Mouse (Mus musculus) liver, embryonic 15.5 days (tissue): ENCODE data around the gene Mitd1. TPM values are rescaled to one million over a fixed set of nuclear protein-coding genes. Genes with fewer than 3 reads are reported as not detected.

ENCODE experiments used
- ATAC-seq: fragments of 200-750 bp; cut with Nextera tagmentation; 2 replicates; pipeline ENCODE4 v1.8.0; 2017; ENCODE audit warnings: moderate number of reproducible peaks, mild to moderate bottlenecking, moderate library complexity; ENCODE audit not compliant: insufficient read depth
- H3K27ac ChIP-seq: fragments of 300-500 bp; sonication (generic); replicated peaks from 2 replicates; pipeline ENCODE4 v1.5.1; 2015; ENCODE audit warnings: mild to moderate bottlenecking, inconsistent platforms
- H3K27me3 ChIP-seq: fragments of 300-500 bp; sonication (generic); 2 replicates; pipeline ENCODE4 v1.6.1; 2015; ENCODE audit warnings: mild to moderate bottlenecking, inconsistent platforms
- H3K36me3 ChIP-seq: fragments of 300-500 bp; sonication (generic); replicated peaks from 2 replicates; pipeline ENCODE4 v1.6.1; 2015; ENCODE audit warnings: moderate library complexity, mild to moderate bottlenecking, inconsistent platforms
- H3K4me1 ChIP-seq: fragments of 300-500 bp; sonication (generic); replicated peaks from 2 replicates; pipeline ENCODE4 v1.6.1; 2015; ENCODE audit warnings: inconsistent platforms
- H3K4me2 ChIP-seq: fragments of 300-500 bp; sonication (generic); 2 replicates; pipeline ENCODE4 v1.6.1; 2015; ENCODE audit warnings: moderate library complexity, mild to moderate bottlenecking, inconsistent platforms
- H3K4me3 ChIP-seq: fragments of 300-500 bp; sonication (generic); replicated peaks from 2 replicates; pipeline ENCODE4 v1.5.1; 2015; ENCODE audit warnings: mild to moderate bottlenecking, inconsistent platforms
- H3K9ac ChIP-seq: fragments of 300-500 bp; sonication (generic); 2 replicates; pipeline ENCODE4 v1.6.1; 2015; ENCODE audit warnings: moderate library complexity, mild to moderate bottlenecking, inconsistent platforms
- H3K9me3 ChIP-seq: fragments of 300-500 bp; sonication (generic); replicated peaks from 2 replicates; pipeline ENCODE4 v1.6.1; 2016; ENCODE audit warnings: inconsistent platforms
- WGBS: fragments of 180-500 bp; shearing (Covaris S2); methylation state at CpG from one replicate; pipeline ENCODE4 v1.1.7; 2015; ENCODE audit warnings: mixed read lengths; ENCODE audit not compliant: insufficient replicate concordance; 5-methylcytosine and 5-hydroxymethylcytosine counted together
- polyA plus RNA-seq: library from polyadenylated mRNA; unstranded; fragments of >200 nt; fragmentation: Nextera tagmentation; extraction: Ambion mirVana; gene quantifications from 2 replicates; pipeline ENCODE4 v1.2.1, GENCODE M21; 2015

Mitd1 gene
- polyA plus RNA-seq, 1 experiment from 2014 or later = 12.6 TPM

DNA sequence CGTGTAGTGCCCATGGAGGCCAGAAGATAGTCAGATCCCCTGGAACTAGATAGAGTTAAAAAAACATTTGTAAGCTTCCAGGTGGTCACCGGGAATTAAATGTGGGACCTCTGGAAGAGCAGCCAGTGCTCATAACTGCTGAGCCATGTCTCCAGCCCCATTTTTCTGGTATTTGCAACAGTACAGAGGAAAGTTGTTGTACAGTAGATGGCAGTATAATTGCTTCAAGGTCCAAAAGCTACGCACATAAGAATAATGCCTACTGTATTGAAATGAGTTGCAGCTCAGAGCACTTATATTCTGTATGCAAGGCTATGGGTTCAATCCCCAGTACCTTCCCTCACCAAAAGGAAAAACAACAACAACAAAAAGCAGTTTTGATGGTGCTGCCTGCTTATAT lies 1.2 kb upstream of the Mitd1 start:
- Histone ChIP-seq H3K4me1 (peaks cover 52% of the 10 kb centered on the region), H3K27me3 (no peaks in the 10 kb centered on the region), H3K27ac (no peak overlapping the region), H3K9me3 (no peaks in the 10 kb centered on the region), H3K36me3 (peaks cover 28% of the 10 kb centered on the region), H3K9ac (peak overlapping the region; percentile 72; the same call in 1 of the 2 replicates), H3K4me2 (peak overlapping the region; percentile 82), H3K4me3 (peak overlapping the region; percentile 85)
- 43% methylated on average over 3 of the region's 3 CpGs for WGBS
- no peak for ATAC-seq

DNA sequence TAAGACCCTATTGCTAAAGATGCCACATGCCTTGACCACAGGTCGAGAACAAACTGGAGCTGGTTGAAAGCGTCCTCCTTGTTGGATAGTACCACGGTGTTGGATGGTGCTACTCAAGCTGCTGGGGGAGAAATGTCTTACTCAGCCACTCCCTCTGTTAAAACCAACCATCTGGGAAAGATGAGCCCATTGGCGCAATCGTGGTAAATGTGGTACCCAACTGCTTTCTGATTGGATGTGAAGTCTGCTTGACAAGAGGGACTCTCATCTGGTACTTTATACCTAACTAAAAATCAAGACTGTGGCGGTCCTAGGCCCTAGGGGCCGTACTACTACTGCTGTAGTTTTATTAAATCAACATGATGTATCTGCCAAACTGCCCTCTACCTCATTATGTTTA lies 1.0 kb downstream of the Mitd1 start:
- peaks cover 60% of the 10 kb centered on the region for H3K4me1 ChIP-seq

DNA sequence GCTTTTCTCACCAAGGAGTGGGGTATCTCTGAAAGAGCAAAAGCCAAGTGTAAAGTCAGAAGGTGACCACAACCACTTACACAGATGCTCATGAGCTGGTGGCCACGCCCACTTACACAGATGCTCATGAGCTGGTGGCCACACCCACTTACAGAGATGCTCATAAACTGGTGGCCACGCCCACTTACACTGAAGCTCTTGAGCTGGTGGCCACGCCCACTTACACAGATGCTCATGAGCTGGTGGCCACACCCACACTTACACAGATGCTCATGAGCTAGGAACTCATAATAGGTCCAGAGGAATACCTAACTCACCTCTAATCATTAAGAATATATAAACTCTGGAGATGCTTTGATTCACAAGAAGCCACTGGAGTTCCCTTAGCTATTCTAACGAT lies 5.8 kb downstream of the Mitd1 start:
- ATAC-seq = peak; percentile 30; the same call in 1 of the 2 replicates
- H3K4me1 ChIP-seq = peaks cover 47% of the 10 kb centered on the region
- WGBS = 53% methylated on average over 4 of the region's 4 CpGs

More for the DNA sequence above, 1.0 kb downstream of the Mitd1 start:
- H3K36me3 ChIP-seq = peaks cover 19% of the 10 kb centered on the region
- no peaks in the 10 kb centered on the region for H3K9me3 ChIP-seq
- H3K27me3 ChIP-seq = no peaks in the 10 kb centered on the region
- H3K4me3 ChIP-seq = peak overlapping the region; percentile 85
- ATAC-seq = no peak
- H3K4me2 ChIP-seq = peak overlapping the region; percentile 82
- peak overlapping the region; percentile 72 for H3K9ac ChIP-seq
- H3K27ac ChIP-seq = peak overlapping the region; percentile 87
- WGBS = 65% methylated on average over 7 of the region's 7 CpGs

DNA sequence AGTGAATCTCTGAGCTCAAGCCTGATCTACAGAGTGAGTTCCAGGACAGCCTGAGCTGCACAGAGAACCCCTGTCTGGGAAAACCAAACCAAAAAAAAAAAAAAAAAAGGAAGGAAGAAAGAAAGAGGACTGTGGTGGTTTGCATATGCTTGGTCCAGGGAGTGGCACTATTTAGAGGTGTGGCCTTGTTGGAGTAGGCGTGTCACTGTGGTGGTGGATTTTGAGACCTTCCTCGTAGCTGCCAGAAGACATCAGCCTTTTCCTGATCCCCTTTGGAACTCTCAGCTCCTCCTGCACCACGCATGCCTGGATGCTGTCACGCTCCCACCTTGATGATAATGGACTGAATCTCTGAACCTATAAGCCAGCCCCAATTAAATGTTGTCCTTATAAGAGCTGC lies 6.8 kb downstream of the Mitd1 start:
- H3K4me3 ChIP-seq = no peak overlapping the region
- H3K36me3 ChIP-seq = peaks cover 69% of the 10 kb centered on the region
- ATAC-seq = no peak
- H3K27ac ChIP-seq = no peak overlapping the region
- no peak overlapping the region for H3K9ac ChIP-seq
- H3K4me2 ChIP-seq = no peak overlapping the region
- 74% methylated on average over 4 of the region's 4 CpGs for WGBS
- H3K4me1 ChIP-seq = peaks cover 37% of the 10 kb centered on the region
- H3K9me3 ChIP-seq = no peaks in the 10 kb centered on the region
- no peaks in the 10 kb centered on the region for H3K27me3 ChIP-seq

More for the DNA sequence above, 5.8 kb downstream of the Mitd1 start:
- H3K4me3 ChIP-seq = no peak overlapping the region
- H3K27me3 ChIP-seq = no peaks in the 10 kb centered on the region
- peaks cover 59% of the 10 kb centered on the region for H3K36me3 ChIP-seq
- no peak overlapping the region for H3K4me2 ChIP-seq
- no peak overlapping the region for H3K9ac ChIP-seq
- no peaks in the 10 kb centered on the region for H3K9me3 ChIP-seq
- no peak overlapping the region for H3K27ac ChIP-seq

DNA sequence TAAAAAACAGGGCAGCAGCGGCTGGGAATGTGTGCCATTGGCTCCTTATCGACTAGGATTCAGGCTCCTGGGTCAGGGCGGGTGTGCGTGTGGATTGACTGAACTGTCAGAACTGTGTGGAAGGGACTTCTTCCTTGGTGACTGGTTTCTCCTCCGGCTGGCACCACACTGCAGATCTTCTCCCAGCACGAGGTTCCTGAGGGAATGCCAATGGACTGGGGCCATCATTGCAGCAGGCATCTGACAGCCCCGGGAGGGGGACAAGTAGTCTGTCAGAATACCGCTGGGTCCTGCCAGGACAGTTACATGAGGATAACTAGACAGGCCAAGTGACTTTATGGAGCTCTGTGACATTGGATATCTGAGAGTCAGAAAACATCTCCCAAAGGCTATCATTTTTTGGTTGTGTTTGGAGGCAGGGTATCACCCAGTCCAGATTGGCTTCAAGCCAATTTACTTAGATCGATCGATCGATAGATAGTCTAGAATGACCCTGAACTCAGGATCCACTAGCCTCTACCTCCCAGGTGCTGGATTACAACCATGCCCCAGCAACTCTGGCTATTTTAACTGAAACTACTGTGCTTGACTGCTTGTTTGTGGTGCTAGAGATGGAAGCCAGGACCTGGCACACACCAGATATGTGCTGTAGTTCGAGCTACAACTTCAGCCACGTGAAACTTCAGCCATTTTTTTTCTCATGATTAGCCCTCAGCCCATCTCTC lies 12.3 kb downstream of the Mitd1 start:
- WGBS = 84% methylated on average over 13 of the region's 13 CpGs
- Histone ChIP-seq H3K27me3 (no peaks in the 10 kb centered on the region), H3K4me3 (no peak overlapping the region), H3K4me1 (peaks cover 6% of the 10 kb centered on the region), H3K36me3 (peaks cover 80% of the 10 kb centered on the region), H3K9me3 (no peaks in the 10 kb centered on the region), H3K27ac (no peak overlapping the region), H3K9ac (no peak overlapping the region), H3K4me2 (no peak overlapping the region)
- no peak for ATAC-seq

DNA sequence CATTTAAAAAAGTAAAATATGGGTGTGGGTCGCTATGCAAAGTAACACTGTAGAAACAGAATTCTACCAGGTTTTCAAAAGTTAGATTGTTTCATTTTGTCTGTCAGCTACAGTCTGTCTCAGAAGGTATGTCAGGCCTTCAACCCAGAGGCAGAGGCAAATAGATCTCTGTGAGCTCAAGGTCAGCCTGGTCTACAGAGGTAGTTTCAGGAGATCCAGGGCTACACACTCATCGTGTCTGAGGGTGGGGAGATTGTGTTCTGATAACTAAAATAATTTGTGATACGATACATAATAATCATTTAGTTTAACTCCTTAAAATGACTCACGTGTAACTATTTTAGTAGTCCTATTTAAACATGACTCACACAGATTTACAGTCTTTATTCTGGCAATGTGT lies 17.1 kb downstream of the Mitd1 start:
- 59% methylated on average over 4 of the region's 4 CpGs for WGBS
- Histone ChIP-seq H3K27ac (no peak overlapping the region), H3K9me3 (no peaks in the 10 kb centered on the region), H3K36me3 (peaks cover 35% of the 10 kb centered on the region), H3K27me3 (no peaks in the 10 kb centered on the region), H3K4me1 (peaks cover 38% of the 10 kb centered on the region), H3K9ac (peak overlapping the region; percentile 55; the same call in 1 of the 2 replicates), H3K4me2 (peak overlapping the region; percentile 89), H3K4me3 (peak overlapping the region; percentile 70; the same call in 1 of the 2 replicates)
- no peak for ATAC-seq

DNA sequence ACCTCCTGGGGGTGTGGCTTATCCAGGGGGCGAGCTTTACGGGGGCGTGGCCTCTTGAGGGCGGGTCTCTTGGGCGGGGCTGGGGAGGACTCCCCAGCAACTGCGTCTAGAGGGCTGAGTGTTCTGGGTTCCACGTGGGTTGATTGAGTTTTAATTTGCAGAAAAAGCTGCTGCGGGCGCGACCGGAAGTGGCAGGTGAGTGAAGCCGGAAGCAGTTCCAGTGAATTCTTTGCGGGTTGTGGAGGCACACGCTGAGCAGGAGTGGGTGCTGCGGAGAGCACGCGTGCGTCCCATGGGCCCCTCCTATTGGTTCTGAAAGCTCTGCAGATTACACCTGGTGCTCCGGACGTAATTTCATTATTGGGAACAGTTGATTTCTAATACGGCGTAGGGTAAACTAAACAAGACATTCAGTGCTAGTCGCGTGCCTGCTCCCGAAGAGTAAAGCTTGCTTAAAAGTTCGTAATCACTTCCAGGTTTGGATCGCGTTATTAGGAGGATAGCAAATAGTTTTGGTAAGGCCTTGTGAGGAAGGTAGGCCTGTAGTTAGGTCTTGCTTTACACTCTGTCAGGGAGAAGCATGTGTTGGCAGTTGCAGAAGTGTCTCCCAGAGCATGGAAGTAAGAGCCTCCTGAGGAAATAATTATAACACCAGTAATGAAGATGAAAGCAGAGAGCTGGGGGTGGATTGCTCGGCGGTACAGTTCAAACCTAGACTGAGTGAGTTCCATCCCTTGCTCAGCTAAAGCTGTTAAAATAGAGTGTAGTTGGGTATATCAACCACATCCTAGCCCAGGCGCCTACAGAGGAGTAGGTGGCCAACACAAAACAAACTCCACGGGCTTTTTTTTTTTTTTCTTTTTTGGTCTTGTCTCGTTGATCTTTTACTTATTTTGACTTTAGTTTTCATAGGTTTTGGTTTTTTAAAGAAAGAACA lies 17.8 kb downstream of the Mitd1 start:
- peaks cover 38% of the 10 kb centered on the region for H3K4me1 ChIP-seq
- peak; percentile 84 for ATAC-seq
- peak overlapping the region; percentile 70 for H3K4me3 ChIP-seq
- 3% methylated on average over 33 of the region's 33 CpGs for WGBS
- peak overlapping the region; percentile 55 for H3K9ac ChIP-seq
- no peaks in the 10 kb centered on the region for H3K27me3 ChIP-seq
- H3K27ac ChIP-seq = peak overlapping the region; percentile 73
- peaks cover 28% of the 10 kb centered on the region for H3K36me3 ChIP-seq
- peak overlapping the region; percentile 89 for H3K4me2 ChIP-seq
- no peaks in the 10 kb centered on the region for H3K9me3 ChIP-seq

DNA sequence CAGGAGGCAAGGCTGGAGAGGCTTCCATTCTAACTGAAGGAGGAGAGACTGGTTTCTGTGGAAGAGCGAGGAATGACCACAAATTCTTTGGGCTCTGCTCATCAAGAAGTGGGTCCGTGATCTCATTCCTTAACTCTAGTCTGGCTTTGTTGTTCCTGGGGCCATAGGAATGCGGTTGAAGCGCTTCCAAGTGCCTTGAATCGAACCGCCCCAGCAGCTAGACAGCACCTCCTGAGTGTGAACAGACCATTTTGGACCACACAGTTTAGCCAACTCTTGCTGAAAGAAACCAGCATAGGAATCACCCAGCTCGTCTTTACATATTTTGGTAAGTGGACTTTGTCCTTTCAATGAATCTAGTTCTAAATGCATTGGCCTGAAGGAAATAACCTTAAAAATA lies 18.5 kb downstream of the Mitd1 start, which contains the start of gene Lipt1:
Gene Lipt1 (plus strand): TSS at position 35 of the 400 bp plus-strand sequence.
- H3K9me3 ChIP-seq = no peaks in the 10 kb centered on the region
- H3K36me3 ChIP-seq = peaks cover 21% of the 10 kb centered on the region
- peak within 1 kb of the TSS; percentile 89 for H3K4me2 ChIP-seq
- ATAC-seq = peak; percentile 53; the same call in 1 of the 2 replicates
- peaks cover 38% of the 10 kb centered on the region for H3K4me1 ChIP-seq
- H3K27ac ChIP-seq = peak within 1 kb of the TSS; percentile 73
- peak within 1 kb of the TSS; percentile 70 for H3K4me3 ChIP-seq
- no peaks in the 10 kb centered on the region for H3K27me3 ChIP-seq
- peak within 1 kb of the TSS; percentile 55 for H3K9ac ChIP-seq
- WGBS = 14% methylated on average over 7 of the region's 7 CpGs

DNA sequence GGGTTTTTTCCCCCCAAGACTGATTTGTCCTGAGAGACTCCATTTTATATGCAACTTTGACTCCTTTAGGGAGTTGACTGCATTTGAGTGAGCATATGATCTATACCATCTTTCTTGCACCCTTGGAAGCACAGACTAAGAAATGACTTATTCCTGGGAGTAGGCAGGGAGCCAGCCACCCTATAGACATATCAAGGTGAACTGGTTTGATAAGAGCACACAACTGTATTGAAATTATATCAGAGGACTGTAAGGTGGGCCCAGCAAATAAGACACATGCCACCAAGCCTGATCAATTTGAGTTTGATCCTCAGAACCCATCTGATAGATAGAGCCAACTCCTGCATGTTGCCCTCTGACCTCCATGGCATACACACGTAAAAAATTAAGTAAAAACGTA lies 20.8 kb downstream of the Mitd1 start:
- Histone ChIP-seq H3K9me3 (no peaks in the 10 kb centered on the region), H3K27ac (no peak overlapping the region), H3K9ac (no peak overlapping the region), H3K4me3 (no peak overlapping the region), H3K4me2 (no peak overlapping the region), H3K4me1 (peaks cover 53% of the 10 kb centered on the region), H3K27me3 (no peaks in the 10 kb centered on the region), H3K36me3 (no peaks in the 10 kb centered on the region)
- no peak for ATAC-seq
- 27% methylated on average over 2 of the region's 2 CpGs for WGBS

DNA sequence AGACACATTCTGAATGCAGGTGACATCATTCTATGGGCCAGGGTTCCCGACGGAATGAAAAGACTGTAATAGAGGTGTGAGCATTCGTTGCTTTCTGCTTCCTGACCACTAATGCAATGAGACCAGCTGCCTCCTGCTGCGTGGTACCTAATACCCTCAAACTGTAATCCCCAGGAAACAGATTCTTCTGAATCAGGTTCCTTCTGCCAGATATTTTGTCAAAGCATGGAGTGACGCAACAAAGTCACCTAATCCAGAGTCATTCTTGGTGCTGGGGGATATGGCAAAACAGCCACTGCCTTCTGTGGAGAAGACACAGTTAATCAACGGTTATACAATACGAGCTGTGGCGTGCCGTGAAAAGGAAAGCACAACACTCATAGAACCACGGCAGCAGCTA lies 21.6 kb downstream of the Mitd1 start:
- 33% methylated on average over 10 of the region's 10 CpGs for WGBS
- peak overlapping the region; percentile 10; the same call in 1 of the 2 replicates for H3K4me2 ChIP-seq
- no peaks in the 10 kb centered on the region for H3K9me3 ChIP-seq
- no peak overlapping the region for H3K9ac ChIP-seq
- H3K36me3 ChIP-seq = no peaks in the 10 kb centered on the region
- no peak overlapping the region for H3K4me3 ChIP-seq
- no peak for ATAC-seq
- no peaks in the 10 kb centered on the region for H3K27me3 ChIP-seq
- H3K4me1 ChIP-seq = peaks cover 56% of the 10 kb centered on the region
- H3K27ac ChIP-seq = no peak overlapping the region
